Comparison of ENCODE assay signal across 9 mouse cellular contexts in the genomic region with DNA sequence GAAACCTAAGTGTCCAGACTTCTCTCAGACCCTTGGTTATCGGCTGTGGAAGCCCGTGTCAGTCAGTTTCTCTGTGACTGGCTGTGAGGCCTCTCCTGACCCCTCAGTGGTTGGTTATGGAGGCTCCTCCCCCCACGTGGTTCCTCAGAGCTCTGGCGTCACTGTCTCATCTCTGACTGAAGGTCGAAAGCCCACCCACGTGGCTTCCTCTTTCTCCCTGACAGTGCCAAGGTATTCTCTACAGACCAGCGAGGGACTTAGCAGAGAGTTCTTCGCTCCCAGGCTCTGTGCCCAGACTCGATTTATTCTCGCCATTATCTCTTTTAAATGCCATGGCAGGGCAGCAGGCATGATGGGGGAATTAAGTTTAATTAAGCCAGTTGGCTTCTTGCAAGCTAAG. TPM values are rescaled to one million over a fixed set of nuclear protein-coding genes. Genes with fewer than 3 reads are reported as not detected.
A peak's percentile ranks its signal among the peaks of the same experiment; 100 is the strongest.
DNase-seq lines count a peak whose midpoint lies in the region; ATAC-seq and TF ChIP-seq lines count a peak whose summit lies in the region.
"Had no signal": no experiment of that assay in that cellular context is flagged by ENCODE, and none has a peak within 500 bp of the region (broad histone marks: within the 10 kb centered on the region; RNA-seq: fewer than 3 reads in every experiment).

No protein-coding gene starts in this region.

- H3K4me1 ChIP-seq in forebrain, postnatal 0 days (ENCODE audit: insufficient read depth): no peaks in the 10 kb centered on the region
- peaks cover 6% of the 10 kb centered on the region; the same call in 1 of the 2 replicates for H3K4me1 ChIP-seq in forebrain, embryonic 15.5 days
- H3K4me1 ChIP-seq in midbrain, postnatal 0 days (ENCODE audit: insufficient read depth, low read length): 0 out of 2 replicates have a peak, but pooled peaks cover 4% of the 10 kb centered on the region
- H3K4me1 ChIP-seq: liver, embryonic 15.5 days had no signal

- ATAC-seq in forebrain, postnatal 0 days: peak; percentile 68
- ATAC-seq in forebrain, embryonic 15.5 days (replicated peaks): no peak
- no peak for ATAC-seq in midbrain, postnatal 0 days (ENCODE audit: low FRiP score)

- no peaks in the 10 kb centered on the region for H3K27me3 ChIP-seq in forebrain, postnatal 0 days (ENCODE audit: insufficient read depth, low read length)
- H3K27me3 ChIP-seq in forebrain, embryonic 15.5 days: no peaks in the 10 kb centered on the region
- no peaks in the 10 kb centered on the region for H3K27me3 ChIP-seq in midbrain, postnatal 0 days (ENCODE audit: insufficient read depth, low read length)
- H3K27me3 ChIP-seq: liver, embryonic 15.5 days had no signal

- H3K9ac ChIP-seq in forebrain, postnatal 0 days: no peak overlapping the region
- H3K9ac ChIP-seq in forebrain, embryonic 15.5 days (replicated peaks): no peak overlapping the region
- H3K9ac ChIP-seq in midbrain, postnatal 0 days (replicated peaks; ENCODE audit: low read length, poor library complexity, severe bottlenecking): no peak overlapping the region
- H3K9ac ChIP-seq: liver, embryonic 15.5 days had no signal

- H3K4me3 ChIP-seq in forebrain, postnatal 0 days (ENCODE audit: low read depth, low read length): no peak overlapping the region
- H3K4me3 ChIP-seq in forebrain, embryonic 15.5 days: no peak overlapping the region
- H3K4me3 ChIP-seq in midbrain, postnatal 0 days (ENCODE audit: low read depth, low read length): no peak overlapping the region
- H3K4me3 ChIP-seq: liver, embryonic 15.5 days had no signal

- WGBS in forebrain, postnatal 0 days: 29% methylated on average over 10 of the region's 10 CpGs
- WGBS in forebrain, embryonic 15.5 days: 30% methylated on average over 10 of the region's 10 CpGs
- WGBS in midbrain, postnatal 0 days: 37% methylated on average over 10 of the region's 10 CpGs

- no peak for TF ChIP-seq CTCF in forebrain, postnatal 0 days (IDR thresholded peaks at IDR 0.05; ENCODE audit: low read depth)
- TF ChIP-seq CTCF in midbrain, postnatal 0 days (IDR thresholded peaks at IDR 0.05): no peak

- no peak overlapping the region for H3K27ac ChIP-seq in forebrain, postnatal 0 days (ENCODE audit: low read depth, low read length)
- H3K27ac ChIP-seq in forebrain, embryonic 15.5 days (replicated peaks): no peak overlapping the region
- H3K27ac ChIP-seq in midbrain, postnatal 0 days (ENCODE audit: low read depth, low read length): no peak overlapping the region
- H3K27ac ChIP-seq: liver, embryonic 15.5 days had no signal

- no peak overlapping the region for H3K4me2 ChIP-seq in forebrain, postnatal 0 days (ENCODE audit: low read depth)
- H3K4me2 ChIP-seq in forebrain, embryonic 15.5 days (replicated peaks): no peak overlapping the region
- H3K4me2 ChIP-seq in midbrain, postnatal 0 days (ENCODE audit: low read depth, low read length, poor library complexity, severe bottlenecking): no peak overlapping the region
- H3K4me2 ChIP-seq: liver, embryonic 15.5 days had no signal

- no peaks in the 10 kb centered on the region for H3K36me3 ChIP-seq in forebrain, postnatal 0 days (ENCODE audit: insufficient read depth)
- no peaks in the 10 kb centered on the region for H3K36me3 ChIP-seq in forebrain, embryonic 15.5 days
- no peaks in the 10 kb centered on the region for H3K36me3 ChIP-seq in midbrain, postnatal 0 days (ENCODE audit: insufficient read depth, low read length)
- H3K36me3 ChIP-seq: liver, embryonic 15.5 days had no signal

- DNase-seq in forebrain, postnatal 0 days: no peak
- peak; percentile 49 for DNase-seq in lung, postnatal 10 days
- DNase-seq in lung, postnatal 25 days (ENCODE audit: low spot score): no peak
- DNase-seq in adrenal gland, adult 8-10 months: peak; percentile 4
- DNase-seq in midbrain, postnatal 0 days (ENCODE audit: low spot score): peak; percentile 78
- no peak for DNase-seq in ovary, postnatal 14 days (ENCODE audit: low spot score)
- no peak for DNase-seq in left cerebral cortex, adult 8-10 months (ENCODE audit: low spot score in 2 of 2)

- no peaks in the 10 kb centered on the region for H3K9me3 ChIP-seq in forebrain, postnatal 0 days (ENCODE audit: low read length)
- H3K9me3 ChIP-seq in forebrain, embryonic 15.5 days: no peaks in the 10 kb centered on the region
- no peaks in the 10 kb centered on the region for H3K9me3 ChIP-seq in midbrain, postnatal 0 days (ENCODE audit: low read length)
- H3K9me3 ChIP-seq: liver, embryonic 15.5 days had no signal

RNA-seq across cellular contexts. Expression of gene Cacng4, which starts 55.3 kb away (rescaled TPM):
- 80.9 and 91.7 TPM in 2 replicates for total RNA-seq in forebrain, postnatal 0 days (2014; rRNA removed)
- 44.6 and 57.7 TPM in 2 replicates for polyA plus RNA-seq in forebrain, postnatal 0 days (2015; fragmentation: Nextera tagmentation; extraction: Ambion mirVana)
- polyA plus RNA-seq in forebrain, embryonic 15.5 days (2015; fragmentation: Nextera tagmentation; extraction: Ambion mirVana): 37.8 and 40.6 TPM in 2 replicates
- total RNA-seq in adrenal gland, adult 8-10 months (2022): 1 to 10 TPM in 3 of 4 experiments, under 1 TPM in 1; 0.84 to 2.1 (median 1.3) TPM
- 112 TPM in 2 replicates for total RNA-seq in midbrain, postnatal 0 days (2014; rRNA removed)
- polyA plus RNA-seq in midbrain, postnatal 0 days (2015; fragmentation: Nextera tagmentation; extraction: Ambion mirVana): 58.4 and 61.7 TPM in 2 replicates
- total RNA-seq in left cerebral cortex, adult 8-10 months (2022): 10 to 100 TPM; 38.7 to 48.6 (median 46.1) TPM

Comparison
In these comparisons a context has a peak if more than half of its experiments do, and no peak if none do; other contexts are left out.
1. DNase-seq: peak in lung, postnatal 10 days (single experiment), adrenal gland, adult 8-10 months (single experiment) and midbrain, postnatal 0 days (single experiment); none in forebrain, postnatal 0 days (single experiment), lung, postnatal 25 days (single experiment), ovary, postnatal 14 days (single experiment) and left cerebral cortex, adult 8-10 months (0 of 2).
2. RNA of gene Cacng4, which starts 55.3 kb away (total RNA-seq): 112 TPM in midbrain, postnatal 0 days, 80.9 to 91.7 TPM in forebrain, postnatal 0 days and 38.7 to 48.6 TPM in left cerebral cortex, adult 8-10 months; 0.84 to 2.1 TPM in adrenal gland, adult 8-10 months; every median in the first group is over 10 times any median in the second.